Mouse (Mus musculus) A20 (cell line): Measurements from ENCODE around the gene Lcn11.
"Not testable (repeated sequence)": the region's sequence is repeated elsewhere in the genome, so short reads cannot be mapped to it uniquely, and the experiment has no call there.

Experiments used
- DNase-seq: peaks from one replicate; pipeline ENCODE4 v3.0.0-alpha.2; 2011; ENCODE audit warnings: low read depth, low spot score

The Lcn11 gene

DNA sequence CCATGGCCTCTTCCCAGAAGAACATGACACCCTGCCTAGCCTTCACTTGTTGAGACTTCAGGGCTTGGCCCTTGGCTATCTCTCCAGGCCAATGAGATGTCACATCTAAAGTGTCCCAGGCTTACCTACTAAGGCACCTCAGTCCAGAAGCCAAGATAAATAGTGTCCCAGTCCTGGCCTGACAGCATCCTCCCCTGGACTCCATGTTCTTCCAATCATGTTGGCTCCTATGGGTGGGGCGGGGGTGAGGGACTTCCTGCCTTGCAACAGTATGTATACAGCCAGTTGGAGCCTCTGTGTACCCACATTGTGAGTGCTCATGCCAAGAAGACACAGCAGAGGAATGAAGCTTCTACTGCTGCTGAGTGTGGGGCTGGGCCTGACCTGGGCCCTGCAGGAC is at the start of gene Lcn11:
Lcn11 (plus strand) TSS at position 301 of the 400 bp plus-strand sequence.
- no peak for DNase-seq

DNA sequence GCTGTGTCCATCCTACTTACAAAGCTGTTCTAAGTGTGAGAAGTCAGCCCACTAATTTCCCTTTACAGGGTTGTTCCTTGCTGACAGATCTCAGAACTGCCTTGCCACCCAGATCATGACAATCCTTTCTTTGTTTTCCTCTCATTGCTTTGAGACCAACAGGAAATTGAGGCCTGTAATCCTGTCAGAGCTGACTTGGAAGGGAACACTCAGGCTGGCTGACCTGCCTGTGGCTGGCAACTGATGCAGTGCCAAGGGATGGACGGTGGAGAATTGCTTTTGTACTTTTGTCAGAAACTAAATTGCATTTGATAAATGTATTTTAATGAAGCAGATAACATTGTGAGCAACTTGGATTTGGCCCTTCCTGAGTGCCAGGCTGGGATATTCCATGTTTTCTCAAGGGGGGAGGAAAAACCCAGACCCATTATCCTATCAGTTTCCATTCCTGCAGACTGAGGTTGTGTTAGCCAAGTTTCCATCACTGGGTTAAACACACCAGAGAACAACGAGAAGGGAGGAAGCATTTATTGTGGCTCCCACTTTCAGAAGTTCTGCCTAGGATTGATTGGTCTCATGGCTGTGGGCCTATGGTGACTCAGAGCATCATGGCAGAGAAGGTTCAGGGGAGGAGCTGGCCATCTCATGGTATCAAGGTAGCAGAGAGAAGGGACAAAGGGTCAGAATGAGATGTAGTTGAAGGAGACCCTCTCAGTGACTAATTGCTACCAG is 43.5 kb upstream of the Lcn11 start:
- no peak for DNase-seq

DNA sequence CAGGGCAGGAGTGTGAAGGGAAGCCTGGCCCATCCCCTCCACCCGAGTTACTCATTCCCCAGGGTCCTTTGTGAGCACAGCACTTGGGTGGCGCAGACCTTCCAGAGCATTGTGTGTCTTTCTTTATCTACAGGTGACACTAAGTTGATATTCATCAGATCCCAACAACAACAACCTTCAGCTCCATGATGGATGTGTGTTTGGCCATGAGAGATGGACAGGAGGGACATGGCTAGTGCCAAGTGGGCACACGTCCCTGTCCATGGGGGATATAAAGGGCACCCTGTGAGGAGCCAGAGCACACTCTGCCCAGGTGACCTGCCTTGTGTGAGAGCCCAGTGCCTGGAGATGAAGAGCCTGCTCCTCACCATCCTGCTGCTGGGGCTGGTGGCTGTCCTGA is 40.1 kb upstream of the Lcn11 start, which contains the start of gene Obp2b:
Obp2b (plus strand) TSS at position 301 of the 400 bp plus-strand sequence.
- not testable (repeated sequence) for DNase-seq

DNA sequence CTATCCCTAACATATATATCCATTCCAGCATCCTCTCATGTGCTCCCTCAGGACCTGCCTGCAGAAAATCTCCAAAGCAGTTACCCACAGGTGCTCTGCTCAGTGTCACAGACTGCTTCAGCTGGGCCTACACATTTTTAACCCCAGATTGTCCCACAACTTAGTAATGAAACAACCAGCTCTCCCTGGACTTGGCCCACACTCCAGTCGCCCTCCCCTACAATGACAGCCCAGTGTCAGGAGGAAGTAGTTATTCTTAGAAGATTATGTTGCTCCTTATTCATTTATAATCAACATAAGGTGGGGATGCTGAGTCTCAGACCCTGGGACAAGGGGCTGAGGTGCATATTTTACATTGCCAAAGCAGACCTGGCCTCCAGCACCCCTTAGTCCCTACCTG is 35.1 kb upstream of the Lcn11 start:
- no peak for DNase-seq

DNA sequence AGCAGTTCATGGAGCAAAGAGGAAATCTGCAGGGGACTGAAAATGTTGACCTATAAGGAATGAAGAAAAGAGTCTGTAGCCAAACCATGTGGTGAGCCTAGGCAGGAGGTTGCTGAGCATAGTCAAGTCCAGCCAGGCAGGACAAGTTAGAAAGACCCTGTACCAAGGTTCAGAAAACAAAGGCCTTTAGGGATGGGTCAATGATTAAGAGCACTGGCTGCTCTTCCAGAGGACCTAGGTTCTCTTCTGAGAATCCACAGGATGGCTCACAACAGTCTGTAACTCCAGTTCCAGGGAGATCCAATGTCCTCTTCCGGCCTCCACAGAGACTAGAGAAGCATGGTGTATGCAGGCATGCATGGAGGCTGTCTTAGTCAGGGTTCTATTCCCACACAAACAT is 22.6 kb upstream of the Lcn11 start:
- DNase-seq, result no peak

DNA sequence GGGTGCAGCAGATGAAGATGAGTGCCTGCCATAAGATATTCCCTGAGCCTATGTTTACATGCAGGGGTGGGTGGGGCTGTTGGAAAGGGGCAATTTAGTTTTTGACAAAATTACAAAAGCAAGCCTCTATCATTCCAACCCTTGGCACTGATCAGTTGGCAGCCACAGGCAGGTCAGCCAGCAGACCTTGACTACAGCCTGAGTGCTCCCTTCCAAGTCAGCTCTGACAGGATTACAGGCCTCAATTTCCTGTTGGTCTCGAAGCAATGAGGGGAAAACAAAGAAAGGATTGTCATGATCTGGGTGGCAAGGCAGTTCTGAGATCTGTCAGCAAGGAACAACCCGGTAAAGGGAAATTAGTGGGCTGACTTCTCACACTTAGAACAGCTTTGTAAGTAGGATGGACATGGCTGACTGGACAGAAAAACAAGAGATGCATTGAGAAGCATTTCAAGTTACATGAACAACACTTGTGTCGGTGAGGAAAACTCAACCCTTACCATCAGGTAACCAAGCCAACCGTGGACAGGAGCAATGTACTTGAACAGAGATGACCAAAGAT is 18.7 kb upstream of the Lcn11 start:
- no peak for DNase-seq

DNA sequence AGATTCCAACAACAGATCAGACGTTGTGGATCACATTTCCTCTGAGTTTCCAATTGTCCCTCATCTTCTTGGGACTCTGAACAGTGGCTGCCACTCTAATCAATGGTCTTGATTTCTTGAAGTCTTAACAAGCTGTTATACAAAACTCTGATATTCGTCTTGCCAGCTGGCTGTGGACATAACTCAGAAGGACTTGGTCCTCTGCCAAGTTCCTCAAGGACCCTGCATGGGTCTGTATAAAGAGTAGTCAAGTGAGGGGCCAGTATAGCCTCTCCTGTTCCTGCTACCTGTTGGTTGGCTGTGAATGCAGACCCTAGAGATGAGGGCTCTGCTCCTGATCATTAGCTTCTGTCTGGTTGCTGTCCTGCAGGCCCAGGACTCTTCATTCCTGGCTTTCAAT is 11.5 kb upstream of the Lcn11 start, which contains the start of gene Lcn3:
Lcn3 (plus strand) TSS at position 301 of the 400 bp plus-strand sequence.
- DNase-seq, result no peak

DNA sequence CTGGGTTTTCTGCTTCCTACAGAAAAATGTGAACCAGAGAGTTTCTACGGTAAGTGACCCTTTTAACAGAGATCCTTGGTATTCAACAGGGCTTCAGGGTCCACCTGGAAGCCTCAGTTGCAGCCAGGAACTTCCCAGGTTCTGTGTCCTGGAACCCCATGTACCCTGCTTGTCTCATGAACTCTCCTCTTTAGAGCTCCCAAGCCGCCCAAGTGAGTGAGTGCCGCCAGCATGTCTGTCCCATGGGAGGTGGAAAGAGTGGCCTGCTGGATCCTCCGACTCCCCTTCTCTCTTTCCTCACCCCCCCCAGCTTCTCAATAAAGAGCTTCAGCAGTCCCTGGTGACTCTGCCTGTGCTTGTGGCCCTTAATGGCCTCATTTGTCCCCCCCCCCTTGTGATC is 9.1 kb upstream of the Lcn11 start:
- no peak for DNase-seq

DNA sequence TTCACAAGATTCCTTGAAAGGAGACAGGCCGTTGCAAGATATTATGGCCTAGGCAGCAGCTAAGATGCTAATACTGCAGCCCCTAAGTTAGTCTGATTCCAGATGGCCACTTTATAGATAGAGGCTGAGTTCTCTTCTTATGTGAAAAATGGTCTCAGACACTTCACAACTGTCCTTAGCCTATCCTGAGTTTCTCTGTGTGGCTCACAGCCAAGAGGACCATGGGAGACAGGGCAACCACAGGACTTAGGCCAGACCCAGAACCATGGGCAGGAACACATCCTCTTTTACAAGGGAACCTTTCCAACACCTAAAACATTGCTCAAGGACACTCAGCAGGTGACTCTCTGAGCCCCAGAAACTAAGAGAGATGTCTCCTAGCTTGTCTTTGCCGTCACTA is 3.3 kb upstream of the Lcn11 start:
- no peak for DNase-seq

DNA sequence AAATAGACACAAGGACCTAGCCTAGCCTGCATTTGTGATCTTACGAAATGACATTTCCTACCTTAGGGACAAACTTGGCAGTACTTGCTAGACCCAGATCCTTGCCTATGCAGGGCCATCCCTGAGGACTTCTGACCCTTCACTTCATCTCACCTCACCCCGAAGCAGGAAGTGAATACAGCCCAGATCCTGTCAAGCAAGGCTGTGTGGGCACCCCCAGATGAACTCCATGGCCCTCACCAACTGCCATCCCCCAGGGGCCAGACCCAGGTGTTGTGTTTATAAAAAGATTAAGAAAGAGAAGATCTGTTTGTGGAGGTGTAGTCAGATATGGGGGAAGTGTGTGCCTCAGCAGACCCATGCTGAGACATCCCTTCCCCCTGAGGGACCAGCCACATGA is 2.2 kb upstream of the Lcn11 start:
- DNase-seq, result peak; percentile 58

DNA sequence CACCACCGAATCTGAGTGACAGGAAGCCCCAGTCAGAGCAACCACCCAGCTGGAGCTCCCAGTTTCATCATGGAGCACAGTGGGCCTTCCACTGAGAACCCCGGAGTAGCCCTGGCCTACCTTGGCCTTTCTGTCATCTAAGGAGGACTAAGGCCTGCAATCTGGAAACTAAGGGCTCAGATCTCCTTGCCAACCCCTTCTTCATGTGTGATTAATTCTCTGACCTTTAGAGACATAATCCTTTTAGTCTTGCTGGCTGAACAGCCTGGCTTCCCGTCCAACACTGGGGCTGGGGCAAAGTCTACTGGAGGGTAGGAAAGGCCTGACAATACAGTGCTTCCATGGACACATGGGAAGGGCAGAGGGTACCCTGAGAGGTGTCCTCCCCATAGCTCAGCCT is 826 bp upstream of the Lcn11 start:
- no peak for DNase-seq

DNA sequence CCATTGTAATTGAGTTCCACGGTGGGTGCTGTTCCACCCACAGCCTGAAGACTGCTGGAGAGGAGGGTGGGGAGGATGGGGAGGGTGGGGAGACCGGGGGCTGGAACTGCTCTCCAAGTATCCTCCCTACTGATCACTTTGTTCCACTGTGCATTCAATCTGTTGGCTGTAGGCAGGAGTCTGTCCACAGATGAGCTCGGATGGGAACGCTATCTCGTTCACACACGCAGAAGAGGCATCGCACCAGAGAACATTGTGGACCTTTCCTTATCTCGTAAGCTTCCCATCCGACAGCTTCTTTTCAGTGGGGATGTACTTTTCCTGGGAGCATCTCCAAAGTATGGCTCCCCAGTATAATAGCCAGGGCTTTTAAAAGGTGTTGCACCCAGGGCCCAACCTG is 2.3 kb downstream of the Lcn11 start:
- DNase-seq, result no peak

DNA sequence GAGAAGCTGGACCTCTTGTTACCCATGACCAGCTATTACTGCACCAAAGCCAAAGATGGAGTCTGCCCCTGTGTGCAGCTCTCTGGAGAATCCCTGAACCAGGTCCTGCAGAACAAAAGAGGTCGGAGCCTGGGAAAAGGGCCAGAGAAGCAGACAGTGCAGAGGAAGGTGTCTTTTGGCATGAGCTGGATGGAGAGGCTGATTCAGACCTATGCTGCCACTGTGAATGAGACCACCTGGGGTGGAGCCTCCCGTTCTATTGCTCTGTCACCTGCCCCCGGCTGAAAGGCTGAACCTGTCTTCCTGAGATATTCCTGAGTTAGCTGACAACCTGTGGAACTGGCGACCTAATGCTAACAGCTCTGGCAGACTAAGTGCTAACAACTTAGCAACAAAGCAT is 4.1 kb downstream of the Lcn11 start:
- no peak for DNase-seq

DNA sequence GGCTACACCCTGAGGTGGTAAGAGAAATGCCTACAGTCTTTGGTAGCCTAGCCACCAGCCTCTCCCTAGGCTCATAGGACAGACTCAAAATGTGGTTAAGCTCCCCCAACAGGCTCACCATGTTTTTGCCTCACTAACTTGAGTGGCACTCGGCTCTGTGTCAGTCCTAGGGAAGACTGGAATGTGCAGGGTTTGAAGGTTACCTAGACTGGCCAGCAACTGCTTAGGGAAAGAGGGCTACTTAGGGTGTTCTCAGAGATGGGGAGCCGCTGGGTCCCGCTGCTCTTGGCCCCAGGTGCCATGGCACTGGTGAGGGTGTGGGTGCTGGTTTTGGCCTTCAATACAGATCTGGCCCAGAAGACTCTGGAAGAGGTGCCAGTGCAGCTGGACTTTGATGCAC is 5.1 kb downstream of the Lcn11 start, which contains the start of gene Gm13539:
Gm13539 (plus strand) TSS at position 301 of the 400 bp plus-strand sequence.
- DNase-seq, result no peak

DNA sequence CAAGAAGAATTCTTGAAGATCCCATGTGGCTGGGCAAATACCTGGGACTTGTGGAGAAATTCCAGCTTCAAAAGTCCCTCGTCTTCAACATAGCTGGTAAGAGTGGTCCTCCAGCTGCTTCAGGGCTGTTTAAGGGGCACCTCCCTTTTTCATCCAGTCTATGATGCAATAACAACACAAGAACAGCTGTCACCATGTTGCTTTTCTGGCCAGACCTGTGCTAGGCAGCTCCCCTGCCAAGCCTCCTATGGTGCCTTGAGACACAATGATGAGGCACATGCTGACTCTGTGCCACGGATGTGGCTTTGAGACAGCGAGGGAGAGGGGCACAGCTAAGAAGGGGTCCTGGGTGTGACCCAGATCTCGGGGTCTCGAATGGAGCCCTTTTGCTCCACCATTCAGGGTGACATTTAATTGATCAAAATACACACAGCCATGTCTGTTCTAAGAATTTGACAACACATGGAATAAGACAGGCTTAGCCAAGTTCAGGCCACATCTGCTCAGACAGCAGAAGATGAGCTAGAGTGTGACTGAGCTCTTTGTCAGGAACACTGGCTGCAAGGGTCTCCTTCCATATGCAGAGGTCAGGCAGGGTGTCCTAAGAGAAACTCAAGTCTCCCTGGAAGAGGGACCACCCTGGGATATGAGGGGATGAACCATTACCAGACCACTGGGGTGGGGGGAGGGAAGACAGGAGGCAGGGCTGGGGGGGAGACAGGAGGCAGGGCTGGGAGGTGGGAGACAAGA is 8.9 kb downstream of the Lcn11 start:
- no peak for DNase-seq

DNA sequence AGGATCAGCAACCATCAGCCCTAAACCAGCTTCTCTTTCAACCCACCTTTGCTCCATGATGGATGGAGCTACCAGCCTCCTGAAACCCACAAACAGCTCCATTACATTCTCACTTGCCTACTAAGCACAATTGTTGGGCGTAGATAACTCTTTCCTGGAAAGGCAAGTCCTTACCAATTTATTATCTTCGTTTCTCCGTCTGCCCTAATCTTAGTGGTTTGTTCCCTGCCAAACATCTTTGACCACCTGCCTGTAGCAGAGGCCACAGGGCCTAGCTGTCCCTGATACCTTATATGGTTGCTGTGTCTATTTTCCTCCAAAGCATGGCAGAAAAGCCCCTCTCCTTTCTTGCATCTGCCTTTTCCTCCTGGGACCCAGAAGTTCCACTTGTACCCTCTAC is 12.3 kb downstream of the Lcn11 start:
- no peak for DNase-seq

DNA sequence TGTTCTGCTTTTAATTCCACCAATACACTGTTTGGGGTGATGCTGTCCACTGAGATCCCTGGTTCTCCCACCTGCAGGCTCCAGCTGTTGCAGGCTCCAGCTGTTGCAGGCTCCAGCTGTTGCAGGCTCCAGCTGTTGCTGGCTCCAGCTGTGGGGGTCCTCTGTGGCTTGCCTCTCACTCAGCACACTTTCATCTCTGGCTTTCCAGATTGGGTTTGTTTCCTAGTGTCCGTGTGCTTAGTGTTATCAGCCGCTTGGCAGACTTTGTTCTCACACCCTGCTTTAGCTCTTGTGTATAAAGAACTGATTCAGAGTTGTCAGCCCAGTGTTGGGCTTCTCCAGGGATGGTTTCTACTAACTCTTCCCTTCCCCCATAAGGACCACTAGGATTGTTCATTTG is 20.8 kb downstream of the Lcn11 start:
- no peak for DNase-seq

DNA sequence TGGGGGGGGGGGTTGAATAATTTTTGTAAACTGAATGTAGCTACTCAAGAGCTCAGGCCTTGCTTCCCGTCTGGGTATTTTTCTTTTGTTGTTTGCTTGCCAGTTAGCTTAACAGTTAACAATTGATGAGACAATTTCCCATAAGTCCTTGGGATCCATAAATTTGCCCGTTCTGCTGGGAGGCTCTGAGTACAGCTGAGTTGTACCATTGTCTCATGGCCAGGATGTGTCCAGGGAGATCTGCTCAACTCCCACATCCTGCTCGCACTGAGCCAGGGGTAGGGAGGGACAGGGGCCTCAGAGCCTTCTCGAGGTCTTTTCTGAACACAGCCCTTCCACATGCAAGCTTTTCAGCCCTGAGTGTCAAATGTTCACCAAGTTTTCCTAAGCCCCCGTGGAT is 21.2 kb downstream of the Lcn11 start:
- no peak for DNase-seq

DNA sequence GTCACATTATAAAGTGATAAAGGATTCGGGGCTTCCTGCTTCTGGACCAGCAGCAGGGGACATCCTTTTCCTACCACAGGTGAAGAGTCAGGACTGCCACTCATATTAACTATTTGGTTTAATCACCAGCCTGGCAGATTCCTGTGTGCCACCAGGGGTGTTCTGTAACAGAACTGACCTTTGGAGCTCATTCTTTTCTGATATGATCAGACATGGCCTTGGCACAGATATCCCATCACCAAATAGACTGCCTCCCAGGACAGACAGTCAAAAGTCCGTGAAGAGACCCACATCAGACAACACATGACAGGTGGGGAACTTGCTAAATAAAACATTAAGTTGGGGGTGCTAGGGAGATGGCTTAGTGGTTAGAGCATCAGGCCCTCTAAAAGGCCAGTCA is 34.9 kb downstream of the Lcn11 start:
- no peak for DNase-seq

DNA sequence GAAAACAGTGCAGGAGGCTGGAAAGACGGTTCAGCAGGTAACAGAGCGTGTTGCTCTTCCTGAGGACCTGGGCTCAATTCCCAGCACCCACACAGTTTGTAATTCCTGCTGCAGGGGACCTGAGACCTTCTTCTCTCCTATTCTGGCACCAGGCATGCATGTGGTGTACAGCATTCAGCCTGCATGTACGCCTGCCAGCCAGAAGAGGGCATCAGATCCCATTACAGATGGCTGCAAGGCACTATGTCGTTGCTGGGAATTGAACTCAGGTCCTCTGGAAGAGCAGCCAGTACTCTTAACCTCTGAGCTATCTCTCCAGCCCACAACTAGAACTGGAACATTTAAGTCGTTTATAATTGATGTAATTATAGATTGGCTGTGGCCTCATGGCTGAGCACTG is 36.5 kb downstream of the Lcn11 start:
- peak; percentile 20 for DNase-seq

DNA sequence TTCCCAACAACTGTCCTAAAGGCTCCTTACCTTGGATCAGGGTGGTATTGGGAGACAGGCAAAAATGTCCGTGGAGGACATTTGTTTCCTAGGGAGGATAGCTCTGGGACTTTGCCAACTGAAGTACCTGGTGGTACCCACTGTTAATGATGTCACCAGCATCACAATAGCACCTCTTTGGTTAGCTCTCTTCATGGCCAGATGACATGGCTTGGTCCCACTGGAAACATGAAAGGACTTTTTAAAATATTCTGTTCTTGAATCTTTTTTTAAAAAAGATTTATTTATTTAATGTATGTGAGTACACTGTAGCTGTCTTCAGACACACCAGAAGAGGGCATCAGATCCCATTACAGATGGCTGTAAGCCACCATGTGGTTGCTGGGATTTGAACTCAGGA is 38.9 kb downstream of the Lcn11 start, which contains the start of gene Glt6d1:
Glt6d1 (minus strand) TSS at position 101 of the 400 bp plus-strand sequence.
- DNase-seq, result not testable (repeated sequence)

DNA sequence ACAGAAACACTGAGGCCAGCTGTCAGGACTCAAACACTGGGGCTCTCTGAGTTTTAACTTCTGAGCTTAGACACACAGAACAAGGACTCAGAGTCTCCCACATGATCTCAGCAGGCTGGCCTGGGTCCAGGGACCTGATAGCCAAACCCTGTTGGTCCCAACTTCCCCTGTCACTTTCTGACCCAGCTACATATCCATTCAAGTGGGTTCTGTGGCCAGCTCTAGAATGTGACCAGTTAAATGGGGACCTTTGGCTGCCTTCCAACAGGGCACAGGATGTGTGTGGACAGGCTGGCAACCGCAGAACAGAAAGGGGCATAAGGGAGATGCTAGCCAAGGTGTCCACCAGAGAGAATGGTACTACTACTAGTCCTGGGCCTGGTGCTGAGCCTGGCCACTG is 46.0 kb downstream of the Lcn11 start, which contains the start of gene Lcn9:
Lcn9 (plus strand) TSS at position 348 of the 400 bp plus-strand sequence.
- no peak for DNase-seq
